Mouse (Mus musculus) central nervous system, embryonic 14 days (tissue): ENCODE measurements around the gene Cfap100. TPM values are rescaled to one million over a fixed set of nuclear protein-coding genes. Genes with fewer than 3 reads are reported as not detected.

ENCODE experiments used
- polyA plus RNA-seq: library from polyadenylated mRNA; depleted of rRNA; stranded (reverse); fragments of >200 nt; gene quantifications from 2 replicates; pipeline ENCODE4 v1.2.3, GENCODE M21; 2012; rRNA removed

Cfap100 gene
- 10.5 and 11.5 TPM in 2 replicates for polyA plus RNA-seq

GRCm38 (mm10) chr6:90428380-90428974, at the start of gene Cfap100:
Gene Cfap100, minus strand, starts transcription at chr6:90428797.

GRCm38 (mm10) chr6:90462181-90462706, 33.6 kb upstream of the Cfap100 start, which contains the start of gene Klf15:
Gene Klf15, plus strand, starts transcription at chr6:90462576.

GRCm38 (mm10) chr6:90368976-90369724, 59.4 kb downstream of the Cfap100 start, which contains the start of gene Zxdc:
Gene Zxdc, plus strand, starts transcription at chr6:90369492.

Other genes with a start within 250 kb of the Cfap100 start
- not detected in 2 replicates for gene V1ra8, start 226.0 kb downstream of the Cfap100 start, polyA plus RNA-seq
- not detected in 2 replicates for gene Vmn1r53, start 204.4 kb downstream of the Cfap100 start, polyA plus RNA-seq
- gene Vmn1r54, start 182.5 kb downstream of the Cfap100 start, polyA plus RNA-seq, result not detected in 2 replicates
- gene BC048671, start 127.6 kb downstream of the Cfap100 start, polyA plus RNA-seq, result not detected in 2 replicates
- gene Chst13, start 103.6 kb downstream of the Cfap100 start, polyA plus RNA-seq, result 0.16 and 0.39 TPM in 2 replicates
- gene Uroc1, start 95.5 kb downstream of the Cfap100 start, polyA plus RNA-seq, result not detected in 2 replicates
- gene Zxdc, start 59.3 kb downstream of the Cfap100 start, polyA plus RNA-seq, result 16.9 and 17.0 TPM in 2 replicates
- gene Klf15, start 33.8 kb upstream of the Cfap100 start, polyA plus RNA-seq, result 9.5 and 10.6 TPM in 2 replicates
- 22.0 and 26.6 TPM in 2 replicates for gene Aldh1l1, start 57.6 kb upstream of the Cfap100 start, polyA plus RNA-seq
- 2.6 and 4.1 TPM in 2 replicates for gene Slc41a3, start 175.9 kb upstream of the Cfap100 start, polyA plus RNA-seq